Mouse (Mus musculus): ENCODE results near the gene Asic2. TPM values are rescaled to one million over a fixed set of nuclear protein-coding genes. Genes with fewer than 3 reads are reported as not detected.
A peak's percentile ranks its signal among the peaks of the same experiment; 100 is the strongest.

The Asic2 gene
- total RNA-seq, 2 experiments from 2014 or later, result 52.8 to 57.6 TPM

DNA sequence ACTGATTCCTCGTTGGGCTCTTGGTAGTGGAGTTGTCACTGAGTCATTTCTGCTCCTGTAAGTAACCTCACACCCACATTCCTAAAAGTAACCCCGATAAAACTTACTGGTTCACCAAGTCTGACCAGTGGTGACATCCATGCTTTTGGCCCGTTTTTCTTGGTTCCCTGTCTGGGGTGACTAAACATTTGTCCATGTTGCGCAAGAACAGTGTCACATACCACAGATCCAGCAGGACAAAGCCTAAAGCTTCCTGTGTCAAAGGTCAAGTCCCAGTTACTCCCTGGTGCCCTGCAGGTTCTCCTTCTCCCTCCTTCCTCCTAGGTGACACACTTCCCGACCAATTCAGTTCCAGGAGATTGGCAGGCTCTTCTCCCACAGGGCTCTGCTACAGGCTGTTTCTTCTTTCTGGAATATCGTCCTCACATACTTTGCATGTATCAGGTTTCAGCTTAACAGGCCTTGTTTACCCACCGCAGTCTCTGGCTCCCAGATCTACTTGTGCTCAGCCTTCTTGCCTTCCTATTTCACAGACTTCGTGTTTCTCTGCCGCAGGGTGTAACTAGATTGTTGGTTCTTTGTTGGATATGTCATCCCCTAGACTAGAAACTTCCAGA, 991.9 kb downstream of the Asic2 start:
- intact Hi-C loops (cut with DNase I), result no loop called here

DNA sequence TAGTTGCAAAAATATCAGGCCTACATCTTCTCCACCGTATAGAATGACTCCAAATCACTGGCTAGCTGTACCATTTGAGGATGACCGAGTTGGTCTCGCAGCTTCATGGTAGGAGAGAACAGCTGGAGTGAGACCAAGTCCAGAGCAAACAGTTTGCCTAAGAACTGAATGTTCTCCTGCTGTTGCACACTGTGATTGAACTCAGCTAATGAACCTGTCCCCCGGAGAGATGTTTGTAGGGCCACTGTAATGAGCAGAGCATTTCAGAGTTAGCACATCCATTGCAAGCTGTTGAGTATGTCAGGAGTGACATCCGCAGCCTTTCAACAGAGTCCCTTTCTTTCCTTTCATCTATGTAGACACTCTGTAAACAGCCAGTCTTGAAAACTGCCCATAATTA, 993.6 kb downstream of the Asic2 start:
- intact Hi-C loops (cut with DNase I), result no loop called here
- no peak for DNase-seq

More for the DNA sequence above, 991.9 kb downstream of the Asic2 start:
- DNase-seq, result no peak

DNA sequence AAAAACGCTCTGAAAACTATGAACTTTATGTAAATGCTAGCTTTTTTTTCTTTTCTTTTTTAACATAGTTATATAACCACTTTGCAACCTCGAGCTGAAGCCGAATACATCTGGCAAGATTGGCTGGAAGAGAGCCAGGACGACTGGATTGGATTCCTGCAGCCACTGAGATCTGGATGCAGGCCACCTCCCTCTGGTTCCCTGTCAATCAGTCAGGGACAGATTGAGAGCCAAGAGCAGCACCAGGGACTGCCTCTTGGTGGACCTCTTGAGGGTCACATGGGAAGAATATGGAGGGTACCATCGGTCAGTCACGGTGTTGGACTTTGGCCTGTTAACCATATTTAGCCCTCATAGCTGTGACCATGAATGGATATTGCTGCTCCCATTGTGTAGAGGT, 994.3 kb downstream of the Asic2 start:
- intact Hi-C loops (cut with DNase I), result no loop called here
- peak; percentile 51 for DNase-seq

DNA sequence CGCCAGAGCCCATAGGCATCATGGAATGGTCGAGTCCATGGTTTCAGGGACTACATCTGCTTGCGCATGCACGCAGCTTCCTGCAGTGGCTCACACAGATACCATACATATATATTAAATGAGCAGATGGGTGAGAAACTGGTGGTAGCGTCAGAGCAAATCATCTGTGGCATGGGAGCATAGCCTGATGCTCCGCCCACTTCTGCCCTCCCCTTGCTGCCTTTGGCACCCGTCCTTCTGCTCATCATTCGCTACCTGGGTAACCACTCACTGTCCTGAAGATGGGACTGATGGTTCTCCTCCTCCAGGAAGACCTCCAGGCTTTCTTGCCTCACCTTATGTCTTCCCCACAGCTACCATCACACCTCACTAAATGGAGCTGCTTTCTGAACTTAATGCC, 995.0 kb downstream of the Asic2 start:
- DNase-seq, result no peak
- intact Hi-C loops (cut with DNase I), result no loop called here

DNA sequence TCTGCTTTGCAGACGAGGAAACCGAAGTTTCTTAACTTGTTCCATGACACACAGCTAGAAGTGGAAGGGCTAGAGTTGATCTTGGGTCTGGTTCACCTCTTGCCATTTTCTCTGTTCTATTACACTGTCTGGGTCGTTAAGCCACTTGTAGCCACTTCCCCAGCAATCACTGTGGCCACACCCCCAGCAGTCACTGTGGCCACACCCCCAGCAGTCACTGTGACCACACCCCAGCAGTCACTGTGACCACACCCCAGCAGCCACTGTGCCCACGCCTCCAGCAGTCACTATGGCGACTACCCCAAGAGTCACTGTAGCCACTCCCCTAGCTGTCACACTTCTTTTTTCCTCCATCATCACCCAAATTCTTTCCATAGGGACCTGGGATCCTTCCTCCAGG, 1000.7 kb downstream of the Asic2 start:
- no peak for DNase-seq
- intact Hi-C loops (cut with DNase I), result no loop called here

- intact Hi-C loops (cut with DNase I), result no loop called here
- peak; percentile 40 for DNase-seq
Measured at GRCm38 (mm10) chr11:80966040-80966439, 1002.2 kb downstream of the Asic2 start.

DNA sequence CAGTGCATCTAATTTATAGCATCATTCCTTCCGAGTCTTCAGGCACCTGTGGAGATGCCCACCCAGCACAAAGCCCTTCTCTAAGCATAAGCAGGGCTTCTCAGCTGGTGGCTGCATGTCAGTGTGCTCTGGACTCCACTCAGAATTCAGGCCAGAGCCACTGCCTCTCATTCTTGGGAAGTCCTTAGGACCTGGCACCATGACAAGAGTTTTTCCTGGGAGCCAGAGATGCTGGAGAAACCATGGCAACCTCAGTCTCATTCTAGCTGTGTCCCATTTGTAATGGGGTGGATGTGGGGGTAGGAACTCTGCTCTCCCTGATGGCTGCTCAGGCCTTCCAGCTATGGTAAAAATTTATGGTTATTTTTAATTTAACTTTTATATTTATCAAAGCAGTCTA, 1006.9 kb downstream of the Asic2 start:
- intact Hi-C loops (cut with DNase I), result no loop called here
- peak; percentile 72 for DNase-seq

GRCm38 (mm10) chr11:80958086-80958671, 1010.1 kb downstream of the Asic2 start:
- intact Hi-C loops (cut with DNase I), result no loop called here
- no peak for DNase-seq

- intact Hi-C loops (cut with DNase I), result no loop called here
Measured at GRCm38 (mm10) chr11:80955915-80956314, 1012.3 kb downstream of the Asic2 start.

GRCm38 (mm10) chr11:80954147-80954546, 1014.1 kb downstream of the Asic2 start:
- intact Hi-C loops (cut with DNase I), result no loop called here
- no peak for DNase-seq

More at GRCm38 (mm10) chr11:80955915-80956314, 1012.3 kb downstream of the Asic2 start:
- DNase-seq, result no peak

DNA sequence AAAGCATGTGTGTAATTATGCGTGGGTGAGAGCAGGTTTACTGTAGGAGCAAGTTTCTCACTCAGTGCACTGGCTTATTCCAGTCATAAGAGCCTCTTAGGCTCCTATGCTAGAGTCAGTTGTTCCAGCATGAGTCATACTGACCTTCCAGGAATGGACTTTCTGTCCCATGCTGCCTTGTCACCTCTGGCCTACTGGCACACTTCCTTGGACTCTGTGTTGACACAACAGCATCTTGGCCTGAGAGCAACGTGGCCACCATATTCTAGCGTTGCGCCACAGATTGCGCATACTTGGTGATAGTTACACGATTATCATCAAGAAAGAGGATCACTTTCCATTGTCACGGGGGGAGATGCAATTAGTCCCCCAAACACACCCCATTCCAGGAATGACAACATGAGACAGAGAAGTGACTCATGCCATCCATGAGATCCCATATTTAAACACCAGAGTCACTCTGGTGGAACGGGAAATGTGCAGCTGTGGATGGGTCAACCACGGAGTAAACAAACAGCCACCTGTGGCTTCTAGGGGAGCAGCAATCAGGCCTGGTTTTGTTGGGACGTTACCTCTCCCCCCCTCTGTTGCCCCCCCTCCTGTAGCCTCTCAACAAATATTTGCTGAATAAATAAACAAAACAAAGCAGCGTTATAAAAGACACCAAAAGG, 1019.1 kb downstream of the Asic2 start:
- intact Hi-C loops (cut with DNase I), result no loop called here
- no peak for DNase-seq

GRCm38 (mm10) chr11:80948103-80948502, 1020.2 kb downstream of the Asic2 start:
- intact Hi-C loops (cut with DNase I), result no loop called here
- DNase-seq, result no peak

GRCm38 (mm10) chr11:80946163-80946562, 1022.1 kb downstream of the Asic2 start:
- intact Hi-C loops (cut with DNase I), result no loop called here
- no peak for DNase-seq

- intact Hi-C loops (cut with DNase I), result no loop called here
- DNase-seq, result no peak
Measured at GRCm38 (mm10) chr11:80923286-80923951, 1044.8 kb downstream of the Asic2 start.

DNA sequence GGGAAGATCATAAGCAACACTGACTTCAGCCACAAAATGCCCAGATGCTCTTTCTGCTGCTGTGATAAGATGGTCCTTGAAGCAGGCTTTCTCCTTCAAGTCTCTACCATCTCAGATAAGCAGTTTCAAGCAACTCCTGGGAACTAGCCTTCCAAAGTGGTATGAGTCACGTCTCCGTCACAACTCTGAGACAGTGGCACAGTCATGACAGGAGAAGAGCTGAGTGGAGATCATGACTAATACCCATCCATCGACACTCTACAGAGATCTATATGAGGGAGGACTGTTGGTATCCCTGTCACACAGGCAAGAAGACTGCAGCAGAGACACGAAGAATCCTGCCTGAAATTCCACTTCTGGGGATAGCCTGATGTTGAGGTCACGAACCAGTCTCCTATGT, 1049.9 kb downstream of the Asic2 start:
- intact Hi-C loops (cut with DNase I), result no loop called here
- DNase-seq, result no peak

- intact Hi-C loops (cut with DNase I), result no loop called here
- no peak for DNase-seq
Measured at GRCm38 (mm10) chr11:80917688-80918087, 1050.6 kb downstream of the Asic2 start.

- DNase-seq, result peak; percentile 37
- intact Hi-C loops (cut with DNase I), result no loop called here
Measured at GRCm38 (mm10) chr11:80913408-80914024, 1054.7 kb downstream of the Asic2 start.

- DNase-seq, result no peak
- intact Hi-C loops (cut with DNase I), result no loop called here
Measured at GRCm38 (mm10) chr11:80912721-80913120, 1055.5 kb downstream of the Asic2 start.

DNA sequence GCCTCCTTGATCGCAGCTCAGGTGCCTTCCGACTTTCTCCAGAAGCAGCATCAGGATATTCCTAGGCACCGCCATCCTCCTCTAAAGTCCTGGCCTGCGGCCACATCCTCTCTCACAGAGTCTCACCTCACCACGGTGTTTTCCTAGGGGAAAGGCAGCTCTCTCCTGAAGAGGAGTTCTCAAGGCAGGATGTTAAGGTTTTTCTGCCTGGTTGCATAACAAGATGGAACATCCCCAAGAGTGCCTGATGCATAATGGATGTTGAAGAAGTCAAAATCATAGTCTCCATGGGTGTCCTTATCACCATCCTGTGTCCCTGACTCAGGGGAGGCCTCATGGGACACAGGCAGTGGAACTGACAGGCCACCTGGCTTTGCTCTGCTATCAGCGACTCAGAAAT, 1060.4 kb downstream of the Asic2 start:
- intact Hi-C loops (cut with DNase I), result no loop called here
- no peak for DNase-seq

- intact Hi-C loops (cut with DNase I), result no loop called here
- DNase-seq, result peak; percentile 83
Measured at GRCm38 (mm10) chr11:80906456-80906855, 1061.8 kb downstream of the Asic2 start.

DNA sequence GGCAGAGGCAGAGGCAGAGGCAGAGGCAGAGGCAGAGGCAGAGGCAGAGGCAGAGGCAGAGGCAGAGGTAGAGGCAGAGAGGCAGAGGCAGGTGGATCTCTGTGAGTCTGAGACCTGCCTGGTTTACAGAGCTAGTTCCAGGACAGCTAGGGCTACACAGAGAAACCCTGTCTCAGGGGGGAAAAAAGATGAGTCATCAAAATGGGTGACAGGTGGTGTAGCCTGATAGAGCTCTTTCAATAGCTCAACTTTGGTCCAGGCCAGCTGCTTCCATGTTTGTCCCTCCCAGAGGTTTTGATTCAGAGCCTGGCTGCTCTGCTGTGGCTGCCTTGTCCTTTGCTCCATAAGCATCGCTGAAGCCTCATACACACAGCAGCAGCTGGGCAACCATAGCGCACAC, 1063.7 kb downstream of the Asic2 start:
- intact Hi-C loops (cut with DNase I), result loop anchor here (5.0 kb wide), 1 partner anchor 248 kb away; no protein-coding TSS in a partner anchor
- DNase-seq, result no peak
